Mouse (Mus musculus) C2C12 (cell line): ENCODE results near the gene Mpp2. TPM values are rescaled to one million over a fixed set of nuclear protein-coding genes. Genes with fewer than 3 reads are reported as not detected.

ENCODE experiments used
- H3K27me3 ChIP-seq: one replicate; pipeline ENCODE4 v1.6.1; 2011; ENCODE audit not compliant: control insufficient read depth, insufficient read depth, insufficient read length
- H3K36me3 ChIP-seq: one replicate; pipeline ENCODE4 v1.6.1; 2011; ENCODE audit not compliant: control insufficient read depth, insufficient read depth
- H3K4me3 ChIP-seq: one replicate; pipeline ENCODE4 v1.5.1; 2011; ENCODE audit warnings: mild to moderate bottlenecking, control low read depth; ENCODE audit not compliant: poor library complexity, insufficient read depth, severe bottlenecking
- H3K79me2 ChIP-seq: one replicate; pipeline ENCODE4 v1.6.1; 2011; ENCODE audit not compliant: control insufficient read depth, insufficient read depth
- H3K79me3 ChIP-seq: one replicate; pipeline ENCODE4 v1.6.1; 2011; ENCODE audit warnings: low read depth, control low read depth
- H3ac ChIP-seq: one replicate; pipeline ENCODE3; 2011; ENCODE audit warnings: low read depth; ENCODE audit not compliant: control insufficient read depth, insufficient read length
- CEBPB ChIP-seq: IDR thresholded peaks from one replicate; pipeline ENCODE4 v1.6.1; 2011; ENCODE audit warnings: low read depth, mild to moderate bottlenecking, control low read depth, moderate library complexity
- CTCF ChIP-seq: IDR thresholded peaks from one replicate; pipeline ENCODE4 v1.5.1; 2011; ENCODE audit not compliant: control insufficient read depth, insufficient read depth, insufficient read length
- FOSL1 ChIP-seq: IDR thresholded peaks from one replicate; pipeline ENCODE4 v1.8.0; 2011; ENCODE audit warnings: mild to moderate bottlenecking, low read length; ENCODE audit not compliant: poor library complexity, insufficient read depth, severe bottlenecking
- MAX ChIP-seq: IDR thresholded peaks from one replicate; pipeline ENCODE4 v1.6.1; 2011; ENCODE audit warnings: mild to moderate bottlenecking, control low read depth
- MYOD1 ChIP-seq: IDR thresholded peaks from one replicate; pipeline ENCODE4 v1.6.1; 2011; ENCODE audit warnings: low read depth; ENCODE audit not compliant: control insufficient read depth, insufficient read length
- MYOG ChIP-seq: IDR thresholded peaks from one replicate; pipeline ENCODE4 v1.6.1; 2011; ENCODE audit not compliant: control insufficient read depth, insufficient read length; ENCODE audit errors: extremely low read depth
- USF1 ChIP-seq: IDR thresholded peaks from one replicate; pipeline ENCODE4 v1.6.1; 2011; ENCODE audit warnings: low read depth, mild to moderate bottlenecking, control low read depth, moderate library complexity
- polyA plus RNA-seq: library from polyadenylated mRNA; unstranded; fragments of >200 nt; fragmentation: generic; extraction: Trizol; gene quantifications from one replicate; pipeline ENCODE4 v1.2.1, GENCODE M21; 2012; ENCODE audit warnings: missing spikeins

The Mpp2 gene
- polyA plus RNA-seq, 1 experiment, result 1.7 TPM

GRCm38 (mm10) chr11:102052697-102053096 is 35.6 kb downstream of the Mpp2 start:
- peaks cover 60% of the 10 kb centered on the region for H3K27me3 ChIP-seq
- no peaks in the 10 kb centered on the region for H3K79me2 ChIP-seq
- H3K36me3 ChIP-seq, result no peaks in the 10 kb centered on the region
- no peaks in the 10 kb centered on the region for H3K79me3 ChIP-seq
- TF ChIP-seq MYOG (no peak), USF1 (no peak), MAX (no peak), CTCF (no peak), CEBPB (no peak), FOSL1 (no peak)
- H3ac ChIP-seq, result no peak overlapping the region
- no peak overlapping the region for H3K4me3 ChIP-seq

GRCm38 (mm10) chr11:102051954-102052353 is 36.4 kb downstream of the Mpp2 start:
- H3ac ChIP-seq, result no peak overlapping the region
- peaks cover 59% of the 10 kb centered on the region for H3K27me3 ChIP-seq
- no peak for TF ChIP-seq MYOD1
- TF ChIP-seq CEBPB, result no peak
- no peak for TF ChIP-seq MYOG
- no peak for TF ChIP-seq MAX
- TF ChIP-seq CTCF, result no peak
- TF ChIP-seq USF1, result no peak
- no peak for TF ChIP-seq FOSL1
- no peaks in the 10 kb centered on the region for H3K36me3 ChIP-seq
- no peak overlapping the region for H3K4me3 ChIP-seq
- no peaks in the 10 kb centered on the region for H3K79me2 ChIP-seq
- H3K79me3 ChIP-seq, result no peaks in the 10 kb centered on the region

- H3K36me3 ChIP-seq, result no peaks in the 10 kb centered on the region
- H3K79me2 ChIP-seq, result no peaks in the 10 kb centered on the region
- no peaks in the 10 kb centered on the region for H3K79me3 ChIP-seq
- H3ac ChIP-seq, result no peak overlapping the region
- H3K4me3 ChIP-seq, result no peak overlapping the region
- TF ChIP-seq MYOG (no peak), CEBPB (no peak), MYOD1 (no peak), USF1 (no peak), MAX (no peak), CTCF (no peak), FOSL1 (no peak)
- H3K27me3 ChIP-seq, result peaks cover 59% of the 10 kb centered on the region
Observed at GRCm38 (mm10) chr11:102051541-102051940, 36.8 kb downstream of the Mpp2 start.

- TF ChIP-seq MYOG (no peak), CTCF (no peak), MYOD1 (no peak), CEBPB (no peak), FOSL1 (no peak), USF1 (no peak), MAX (no peak)
Observed at GRCm38 (mm10) chr11:102049875-102050482, 38.3 kb downstream of the Mpp2 start.

GRCm38 (mm10) chr11:102046607-102047006 is 41.7 kb downstream of the Mpp2 start:
- Histone ChIP-seq H3K36me3 (no peaks in the 10 kb centered on the region), H3K79me3 (no peaks in the 10 kb centered on the region), H3K79me2 (no peaks in the 10 kb centered on the region), H3K27me3 (peaks cover 22% of the 10 kb centered on the region), H3ac (no peak overlapping the region), H3K4me3 (no peak overlapping the region)
- TF ChIP-seq MYOG (no peak), USF1 (no peak), CEBPB (no peak), MAX (no peak), CTCF (no peak), MYOD1 (no peak), FOSL1 (no peak)

More at GRCm38 (mm10) chr11:102049875-102050482, 38.3 kb downstream of the Mpp2 start:
- Histone ChIP-seq H3K4me3 (no peak overlapping the region), H3K36me3 (no peaks in the 10 kb centered on the region), H3K79me3 (no peaks in the 10 kb centered on the region), H3K27me3 (peaks cover 48% of the 10 kb centered on the region), H3ac (no peak overlapping the region), H3K79me2 (no peaks in the 10 kb centered on the region)
